Mouse (Mus musculus) myocyte (in vitro differentiated cells): ENCODE measurements around the gene Baz1a.

Experiments used
- CEBPB ChIP-seq: IDR thresholded peaks from 2 replicates; pipeline ENCODE4 v1.6.1; 2011; ENCODE audit warnings: mild to moderate bottlenecking, moderate library complexity; ENCODE audit not compliant: poor library complexity, insufficient read depth, severe bottlenecking
- E2F4 ChIP-seq: IDR thresholded peaks from one replicate; pipeline ENCODE4 v1.6.1; 2011; ENCODE audit warnings: mild to moderate bottlenecking, control low read depth, moderate library complexity; ENCODE audit not compliant: insufficient read depth
- MAX ChIP-seq: IDR thresholded peaks from one replicate; pipeline ENCODE4 v1.6.1; 2011; ENCODE audit warnings: low read depth, mild to moderate bottlenecking, control low read depth
- POLR2A ChIP-seq: IDR thresholded peaks from one replicate; pipeline ENCODE4 v1.6.1; 2011; ENCODE audit warnings: low read depth, mild to moderate bottlenecking, control low read depth, moderate library complexity; ENCODE audit not compliant: insufficient read length
- POLR2AphosphoS2 ChIP-seq: IDR thresholded peaks from one replicate; pipeline ENCODE4 v1.6.1; 2011; ENCODE audit warnings: low read depth, control low read depth; ENCODE audit not compliant: insufficient read length
- REST ChIP-seq: IDR thresholded peaks from one replicate; pipeline ENCODE4 v1.6.1; 2011; ENCODE audit warnings: mild to moderate bottlenecking, control low read depth, moderate library complexity; ENCODE audit not compliant: insufficient read depth, insufficient read length
- SRF ChIP-seq: IDR thresholded peaks from one replicate; pipeline ENCODE4 v1.6.1; 2011; ENCODE audit warnings: low read depth; ENCODE audit not compliant: control insufficient read depth, insufficient read length
- TCF12 ChIP-seq: IDR thresholded peaks from one replicate; pipeline ENCODE4 v1.6.1; 2011; ENCODE audit warnings: mild to moderate bottlenecking, control low read depth; ENCODE audit not compliant: poor library complexity, insufficient read depth, severe bottlenecking

DNA sequence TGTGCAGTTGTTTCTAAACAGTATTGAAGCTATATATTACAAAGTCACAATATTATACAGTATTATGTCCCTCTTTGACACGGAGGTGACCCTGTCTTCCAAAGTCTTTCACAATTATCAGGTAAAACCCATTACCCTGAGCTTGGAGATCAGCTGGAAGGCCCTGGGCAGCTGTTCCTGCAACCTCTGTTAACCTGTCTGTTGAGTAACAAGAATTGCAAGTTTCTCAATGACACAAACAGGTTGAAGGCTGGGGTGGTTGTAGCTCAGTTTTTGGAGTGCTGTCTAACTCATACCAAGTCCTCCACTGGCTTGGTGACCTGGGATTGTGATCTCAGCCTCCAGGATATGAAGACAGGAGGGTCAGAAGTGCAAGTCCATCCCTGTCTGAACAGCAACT, 1.1 kb downstream of the Baz1a start:
- no peak for TF ChIP-seq POLR2A
- TF ChIP-seq POLR2AphosphoS2, result no peak
- TF ChIP-seq MAX, result no peak
- no peak for TF ChIP-seq E2F4
- no peak for TF ChIP-seq SRF
- no peak for TF ChIP-seq REST
- no peak for TF ChIP-seq TCF12
- no peak for TF ChIP-seq CEBPB
